Mouse (Mus musculus): ENCODE measurements around the gene Ogfr.

- TF ChIP-seq CTCF (IDR thresholded peaks at IDR 0.05; ENCODE audit: low read depth, low read length) = no peak
- TF ChIP-seq POLR2A (IDR thresholded peaks at IDR 0.05; ENCODE audit: extremely low read depth, insufficient read depth, low read length) = no peak
Observed at GRCm38 (mm10) chr2:180642555-180643260, 53.7 kb downstream of the Ogfr start, which contains the start of gene Tcfl5.
